Mouse (Mus musculus) G1E-ER4 (cell line): Measurements from ENCODE around the gene Cyb5r3. TPM values are rescaled to one million over a fixed set of nuclear protein-coding genes. Genes with fewer than 3 reads are reported as not detected.

Experiments used
- GATA1 ChIP-seq: IDR thresholded peaks from one replicate; pipeline ENCODE4 v1.8.0; 2012; ENCODE audit warnings: low read length, inconsistent platforms
- polyA plus RNA-seq: library from polyadenylated mRNA; stranded (reverse); fragments of >175 nt; gene quantifications from 2 replicates; pipeline ENCODE4 v1.2.3, GENCODE M21; 2012

Cyb5r3 gene
- polyA plus RNA-seq, 1 experiment, result 145 TPM

- no peak for TF ChIP-seq GATA1
Observed at GRCm38 (mm10) chr15:83162001-83162400, 10.4 kb downstream of the Cyb5r3 start.

GRCm38 (mm10) chr15:83161062-83161748, 11.2 kb downstream of the Cyb5r3 start:
- no peak for TF ChIP-seq GATA1

GRCm38 (mm10) chr15:83160561-83160960, 11.8 kb downstream of the Cyb5r3 start:
- no peak for TF ChIP-seq GATA1

- no peak for TF ChIP-seq GATA1
Observed at GRCm38 (mm10) chr15:83159823-83160222, 12.6 kb downstream of the Cyb5r3 start.

- TF ChIP-seq GATA1, result no peak
Observed at GRCm38 (mm10) chr15:83158587-83159160, 13.7 kb downstream of the Cyb5r3 start.

GRCm38 (mm10) chr15:83157667-83158064, 14.7 kb downstream of the Cyb5r3 start:
- no peak for TF ChIP-seq GATA1

- TF ChIP-seq GATA1, result no peak
Observed at GRCm38 (mm10) chr15:83156929-83157666, 15.3 kb downstream of the Cyb5r3 start.

GRCm38 (mm10) chr15:83155672-83156419, 16.5 kb downstream of the Cyb5r3 start:
- TF ChIP-seq GATA1, result no peak

- TF ChIP-seq GATA1, result no peak
Observed at GRCm38 (mm10) chr15:83154309-83154708, 18.1 kb downstream of the Cyb5r3 start.

GRCm38 (mm10) chr15:83150694-83151093, 21.7 kb downstream of the Cyb5r3 start:
- no peak for TF ChIP-seq GATA1

- no peak for TF ChIP-seq GATA1
Observed at GRCm38 (mm10) chr15:83150073-83150442, 22.3 kb downstream of the Cyb5r3 start.

- no peak for TF ChIP-seq GATA1
Observed at GRCm38 (mm10) chr15:83149196-83150072, 23.0 kb downstream of the Cyb5r3 start, which contains the start of gene Poldip3. Poldip3 (minus strand) TSS chr15:83149384.

GRCm38 (mm10) chr15:83148801-83149195, 23.6 kb downstream of the Cyb5r3 start:
- TF ChIP-seq GATA1, result no peak

- TF ChIP-seq GATA1, result no peak
Observed at GRCm38 (mm10) chr15:83148395-83148794, 24.0 kb downstream of the Cyb5r3 start.

- no peak for TF ChIP-seq GATA1
Observed at GRCm38 (mm10) chr15:83145541-83145940, 26.9 kb downstream of the Cyb5r3 start.

- no peak for TF ChIP-seq GATA1
Observed at GRCm38 (mm10) chr15:83142861-83143260, 29.5 kb downstream of the Cyb5r3 start.
